Mouse (Mus musculus): Measurements from ENCODE around the gene Ctsf.

DNA sequence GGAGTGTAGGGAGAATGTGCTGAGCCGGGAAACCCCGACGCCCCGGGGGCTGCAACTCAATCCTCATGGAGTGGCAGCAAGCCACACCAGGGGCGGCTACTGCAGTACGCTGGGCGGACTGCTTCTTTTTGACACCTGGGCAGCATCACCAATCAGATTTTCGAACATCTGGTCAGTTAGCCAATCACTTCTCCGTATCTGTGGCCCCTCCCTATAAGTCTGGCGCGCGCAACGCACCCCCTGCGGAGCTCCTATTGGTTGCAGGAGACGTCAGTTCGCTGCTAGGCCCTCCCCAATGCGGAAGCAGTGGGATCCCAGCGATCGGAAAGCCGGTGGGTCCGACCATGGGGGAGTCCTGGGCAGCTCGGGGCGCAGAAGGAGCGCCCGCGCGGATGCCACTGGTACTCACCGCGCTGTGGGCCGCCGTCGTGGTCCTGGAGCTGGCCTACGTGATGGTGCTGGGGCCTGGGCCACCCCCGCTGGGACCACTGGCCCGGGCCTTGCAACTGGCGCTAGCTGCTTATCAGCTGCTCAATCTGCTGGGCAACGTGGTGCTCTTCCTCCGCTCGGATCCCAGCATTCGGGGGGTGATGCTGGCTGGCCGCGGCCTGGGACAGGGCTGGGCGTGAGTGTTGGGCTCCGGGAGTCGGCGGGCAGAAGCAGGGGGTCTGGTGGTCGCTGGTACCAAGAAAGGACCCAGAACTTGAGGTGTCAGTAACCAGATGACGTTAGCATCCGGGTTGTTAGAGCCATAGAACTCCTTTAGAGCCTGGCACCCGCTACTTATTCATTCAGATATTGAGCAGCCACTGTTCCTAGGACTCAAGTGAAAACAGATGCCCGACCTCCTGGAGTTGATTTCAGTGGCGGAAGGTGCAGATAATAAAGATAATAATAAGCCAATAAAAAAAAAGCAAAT, 23.7 kb downstream of the Ctsf start, which contains the start of gene Zdhhc24:
- TF ChIP-seq CTCF (IDR thresholded peaks at IDR 0.05; ENCODE audit: insufficient read depth, low read length) (no peak), POLR2A (IDR thresholded peaks at IDR 0.05; ENCODE audit: borderline replicate concordance, extremely low read depth, low read depth, low read length) (peak; percentile 52; the same call in 1 of the 2 replicates)
